Mouse (Mus musculus) heart, embryonic 12.5 days (tissue): Measurements from ENCODE around the gene Nf2. TPM values are rescaled to one million over a fixed set of nuclear protein-coding genes. Genes with fewer than 3 reads are reported as not detected.

Experiments used
- ATAC-seq: fragments of 200-750 bp; cut with Nextera tagmentation; 2 replicates; pipeline ENCODE4 v1.8.0; 2017; ENCODE audit warnings: moderate TSS enrichment, moderate library complexity; ENCODE audit not compliant: insufficient number of reproducible peaks, low FRiP score
- H3K27ac ChIP-seq: fragments of 300-500 bp; sonication (generic); 2 replicates; pipeline ENCODE4 v1.5.1; 2016; ENCODE audit warnings: mild to moderate bottlenecking, moderate library complexity; ENCODE audit not compliant: poor library complexity, severe bottlenecking
- H3K27me3 ChIP-seq: fragments of 300-500 bp; sonication (generic); replicated peaks from 2 replicates; pipeline ENCODE4 v1.6.1; 2016; ENCODE audit warnings: mild to moderate bottlenecking, moderate library complexity
- H3K36me3 ChIP-seq: fragments of 300-500 bp; sonication (generic); 2 replicates; pipeline ENCODE4 v1.6.1; 2016; ENCODE audit warnings: mild to moderate bottlenecking, moderate library complexity
- H3K4me1 ChIP-seq: fragments of 300-500 bp; sonication (generic); replicated peaks from 2 replicates; pipeline ENCODE4 v1.6.1; 2016; ENCODE audit warnings: mild to moderate bottlenecking
- H3K4me2 ChIP-seq: fragments of 300-500 bp; sonication (generic); 2 replicates; pipeline ENCODE4 v1.6.1; 2016; ENCODE audit warnings: mild to moderate bottlenecking, moderate library complexity
- H3K4me3 ChIP-seq: fragments of 300-500 bp; sonication (generic); 2 replicates; pipeline ENCODE4 v1.5.1; 2016; ENCODE audit warnings: mild to moderate bottlenecking
- H3K9ac ChIP-seq: fragments of 300-500 bp; sonication (generic); 2 replicates; pipeline ENCODE4 v1.6.1; 2016; ENCODE audit warnings: mild to moderate bottlenecking, moderate library complexity
- H3K9me3 ChIP-seq: fragments of 300-500 bp; sonication (generic); replicated peaks from 2 replicates; pipeline ENCODE4 v1.6.1; 2016; ENCODE audit warnings: mild to moderate bottlenecking, moderate library complexity
- WGBS: fragments of 180-500 bp; shearing (Covaris S2); methylation state at CpG from one replicate; pipeline ENCODE4 v1.1.7; 2016; 5-methylcytosine and 5-hydroxymethylcytosine counted together
- polyA plus RNA-seq: library from polyadenylated mRNA; unstranded; fragments of >200 nt; fragmentation: Nextera tagmentation; extraction: Ambion mirVana; gene quantifications from 2 replicates; pipeline ENCODE4 v1.2.1, GENCODE M21; 2016

Nf2 gene
- polyA plus RNA-seq, 1 experiment from 2014 or later: 50.7 TPM

GRCm38 (mm10) chr11:4745969-4746368 lies 103.4 kb downstream of the Nf2 start:
- Histone ChIP-seq H3K27me3 (peaks cover 100% of the 10 kb centered on the region), H3K4me1 (peaks cover 18% of the 10 kb centered on the region), H3K36me3 (no peaks in the 10 kb centered on the region), H3K27ac (no peak overlapping the region), H3K4me3 (peak overlapping the region; percentile 59), H3K4me2 (peak overlapping the region; percentile 96), H3K9ac (peak overlapping the region; percentile 28; the same call in 1 of the 2 replicates), H3K9me3 (no peaks in the 10 kb centered on the region)
- WGBS: under 1% methylated on average over 36 of the region's 39 CpGs
- ATAC-seq: no peak

GRCm38 (mm10) chr11:4744691-4745090 lies 104.6 kb downstream of the Nf2 start:
- H3K9ac ChIP-seq: no peak overlapping the region
- H3K9me3 ChIP-seq: no peaks in the 10 kb centered on the region
- H3K4me1 ChIP-seq: peaks cover 18% of the 10 kb centered on the region
- H3K36me3 ChIP-seq: no peaks in the 10 kb centered on the region
- WGBS: 63% methylated on average over 6 of the region's 6 CpGs
- peaks cover 99% of the 10 kb centered on the region for H3K27me3 ChIP-seq
- H3K4me3 ChIP-seq: no peak overlapping the region
- H3K27ac ChIP-seq: no peak overlapping the region
- H3K4me2 ChIP-seq: no peak overlapping the region
- ATAC-seq: no peak

- no peaks in the 10 kb centered on the region for H3K9me3 ChIP-seq
- H3K27ac ChIP-seq: no peak overlapping the region
- no peak overlapping the region for H3K9ac ChIP-seq
- no peak overlapping the region for H3K4me3 ChIP-seq
- peaks cover 7% of the 10 kb centered on the region for H3K36me3 ChIP-seq
- 54% methylated on average over 5 of the region's 5 CpGs for WGBS
- H3K27me3 ChIP-seq: peaks cover 71% of the 10 kb centered on the region
- H3K4me2 ChIP-seq: no peak overlapping the region
- no peak for ATAC-seq
- H3K4me1 ChIP-seq: peaks cover 3% of the 10 kb centered on the region
These were observed 108.6 kb downstream of the Nf2 start for GRCm38 (mm10) chr11:4740785-4741184.

- WGBS: 87% methylated on average over 16 of the region's 16 CpGs
- no peak overlapping the region for H3K4me2 ChIP-seq
These were observed 110.6 kb downstream of the Nf2 start for GRCm38 (mm10) chr11:4738719-4739118.

GRCm38 (mm10) chr11:4737682-4738081 lies 111.7 kb downstream of the Nf2 start:
- H3K27me3 ChIP-seq: peaks cover 54% of the 10 kb centered on the region
- H3K9me3 ChIP-seq: no peaks in the 10 kb centered on the region
- H3K4me3 ChIP-seq: no peak overlapping the region
- no peak for ATAC-seq
- no peak overlapping the region for H3K4me2 ChIP-seq
- no peak overlapping the region for H3K27ac ChIP-seq
- H3K4me1 ChIP-seq: 0 out of 2 replicates have a peak, but pooled peaks cover 8% of the 10 kb centered on the region
- H3K9ac ChIP-seq: no peak overlapping the region
- 81% methylated on average over 10 of the region's 10 CpGs for WGBS
- peaks cover 7% of the 10 kb centered on the region for H3K36me3 ChIP-seq

More at GRCm38 (mm10) chr11:4738719-4739118, 110.6 kb downstream of the Nf2 start:
- H3K9me3 ChIP-seq: no peaks in the 10 kb centered on the region
- H3K4me1 ChIP-seq: 0 out of 2 replicates have a peak, but pooled peaks cover 8% of the 10 kb centered on the region
- no peak overlapping the region for H3K27ac ChIP-seq
- H3K4me3 ChIP-seq: no peak overlapping the region
- no peak for ATAC-seq
- peaks cover 7% of the 10 kb centered on the region for H3K36me3 ChIP-seq
- H3K27me3 ChIP-seq: peaks cover 64% of the 10 kb centered on the region
- no peak overlapping the region for H3K9ac ChIP-seq

- Histone ChIP-seq H3K9ac (no peak overlapping the region), H3K4me1 (0 out of 2 replicates have a peak, but pooled peaks cover 8% of the 10 kb centered on the region), H3K36me3 (peaks cover 7% of the 10 kb centered on the region), H3K4me3 (no peak overlapping the region), H3K27me3 (peaks cover 40% of the 10 kb centered on the region), H3K9me3 (no peaks in the 10 kb centered on the region), H3K4me2 (no peak overlapping the region), H3K27ac (no peak overlapping the region)
- ATAC-seq: no peak
- 49% methylated on average over 6 of the region's 6 CpGs for WGBS
These were observed 113.0 kb downstream of the Nf2 start for GRCm38 (mm10) chr11:4736355-4736754.

GRCm38 (mm10) chr11:4734179-4734578 lies 115.2 kb downstream of the Nf2 start:
- H3K36me3 ChIP-seq: peaks cover 7% of the 10 kb centered on the region
- no peak overlapping the region for H3K9ac ChIP-seq
- H3K27ac ChIP-seq: no peak overlapping the region
- no peaks in the 10 kb centered on the region for H3K9me3 ChIP-seq
- WGBS: 39% methylated on average over 12 of the region's 12 CpGs
- peaks cover 21% of the 10 kb centered on the region for H3K27me3 ChIP-seq
- ATAC-seq: no peak
- no peak overlapping the region for H3K4me3 ChIP-seq
- no peak overlapping the region for H3K4me2 ChIP-seq
- H3K4me1 ChIP-seq: peaks cover 19% of the 10 kb centered on the region

GRCm38 (mm10) chr11:4731781-4732180 lies 117.6 kb downstream of the Nf2 start:
- Histone ChIP-seq H3K27me3 (peaks cover 13% of the 10 kb centered on the region), H3K4me1 (peaks cover 19% of the 10 kb centered on the region), H3K27ac (no peak overlapping the region), H3K4me3 (no peak overlapping the region), H3K9ac (no peak overlapping the region), H3K4me2 (no peak overlapping the region), H3K36me3 (no peaks in the 10 kb centered on the region), H3K9me3 (no peaks in the 10 kb centered on the region)
- no peak for ATAC-seq
- 68% methylated on average over 7 of the region's 7 CpGs for WGBS

- ATAC-seq: no peak
- H3K4me3 ChIP-seq: no peak overlapping the region
- WGBS: 77% methylated on average over 5 of the region's 5 CpGs
These were observed 118.4 kb downstream of the Nf2 start for GRCm38 (mm10) chr11:4730913-4731312.

GRCm38 (mm10) chr11:4730096-4730495 lies 119.2 kb downstream of the Nf2 start:
- Histone ChIP-seq H3K4me2 (no peak overlapping the region), H3K9ac (no peak overlapping the region), H3K9me3 (no peaks in the 10 kb centered on the region), H3K4me3 (no peak overlapping the region), H3K27ac (no peak overlapping the region), H3K27me3 (peaks cover 8% of the 10 kb centered on the region; the same call in 1 of the 2 replicates), H3K36me3 (peaks cover 9% of the 10 kb centered on the region; the same call in 1 of the 2 replicates), H3K4me1 (peaks cover 16% of the 10 kb centered on the region)
- no peak for ATAC-seq
- 86% methylated on average over 6 of the region's 6 CpGs for WGBS

More at GRCm38 (mm10) chr11:4730913-4731312, 118.4 kb downstream of the Nf2 start:
- no peak overlapping the region for H3K9ac ChIP-seq
- H3K27ac ChIP-seq: no peak overlapping the region
- no peaks in the 10 kb centered on the region for H3K9me3 ChIP-seq
- peaks cover 3% of the 10 kb centered on the region; the same call in 1 of the 2 replicates for H3K36me3 ChIP-seq
- no peak overlapping the region for H3K4me2 ChIP-seq
- peaks cover 13% of the 10 kb centered on the region for H3K27me3 ChIP-seq
- H3K4me1 ChIP-seq: peaks cover 19% of the 10 kb centered on the region

- ATAC-seq: peak; percentile 51; the same call in 1 of the 2 replicates
- no peak overlapping the region for H3K4me3 ChIP-seq
- H3K27ac ChIP-seq: no peak overlapping the region
- WGBS: 25% methylated on average over 12 of the region's 12 CpGs
- no peaks in the 10 kb centered on the region for H3K9me3 ChIP-seq
- H3K9ac ChIP-seq: no peak overlapping the region
- H3K4me1 ChIP-seq: peaks cover 11% of the 10 kb centered on the region
- no peak overlapping the region for H3K4me2 ChIP-seq
- H3K36me3 ChIP-seq: peaks cover 14% of the 10 kb centered on the region
- H3K27me3 ChIP-seq: peaks cover 3% of the 10 kb centered on the region; the same call in 1 of the 2 replicates
These were observed 119.7 kb downstream of the Nf2 start for GRCm38 (mm10) chr11:4729603-4730002.

GRCm38 (mm10) chr11:4721728-4722127 lies 127.6 kb downstream of the Nf2 start:
- 77% methylated on average over 8 of the region's 8 CpGs for WGBS
- no peak for ATAC-seq
- Histone ChIP-seq H3K27me3 (no peaks in the 10 kb centered on the region), H3K4me2 (no peak overlapping the region), H3K9ac (no peak overlapping the region), H3K36me3 (peaks cover 36% of the 10 kb centered on the region), H3K27ac (no peak overlapping the region), H3K9me3 (no peaks in the 10 kb centered on the region), H3K4me1 (peaks cover 15% of the 10 kb centered on the region), H3K4me3 (no peak overlapping the region)
